Mouse (Mus musculus) CH12.LX (cell line): Measurements from ENCODE around the gene Sgce. TPM values are rescaled to one million over a fixed set of nuclear protein-coding genes. Genes with fewer than 3 reads are reported as not detected.

ENCODE experiments used
- DNase-seq: peaks from one replicate; pipeline ENCODE4 v3.0.0-alpha.2; 2013; ENCODE audit errors: extremely low read depth
- H3K27ac ChIP-seq: 2 replicates; pipeline ENCODE4 v1.5.1; 2012; ENCODE audit warnings: low read depth, mild to moderate bottlenecking, control low read depth, moderate library complexity; ENCODE audit not compliant: insufficient read depth
- H3K27me3 ChIP-seq: replicated peaks from 2 replicates; pipeline ENCODE3; 2012; ENCODE audit warnings: inconsistent platforms
- H3K36me3 ChIP-seq, 2 experiments: replicated peaks in 1 of 2; 2 replicates each; pipeline versions ENCODE3 to v1.6.1; 2012; ENCODE audit warnings: inconsistent platforms in 1 of 2, low read length in 1 of 2, mild to moderate bottlenecking in 1 of 2, mixed read lengths in 1 of 2, moderate library complexity in 1 of 2; ENCODE audit not compliant: control insufficient read depth in 1 of 2, insufficient read depth in 1 of 2
- H3K4me1 ChIP-seq, 2 experiments: 2 replicates each; pipeline ENCODE4 v1.6.1; 2012; ENCODE audit warnings: inconsistent platforms in 1 of 2, moderate library complexity in 1 of 2; ENCODE audit not compliant: insufficient read depth in 2 of 2, control insufficient read depth in 1 of 2
- H3K4me2 ChIP-seq: 2 replicates; pipeline ENCODE4 v1.6.1; 2012; ENCODE audit warnings: low read depth, mild to moderate bottlenecking, control low read depth; ENCODE audit not compliant: poor library complexity, insufficient read depth, severe bottlenecking
- H3K4me3 ChIP-seq, 3 experiments: fragments of 150-350 bp in 1 of 3; sonication (generic) in 1 of 3; replicated peaks in 1 of 3; 2 replicates each; pipeline versions ENCODE3 to v1.5.1; 2011 to 2012; ENCODE audit warnings: low read depth in 2 of 3, low read length in 2 of 3, mild to moderate bottlenecking in 2 of 3, moderate library complexity in 2 of 3, control low read depth in 1 of 3, improper control_type of control experiment in 1 of 3, inconsistent platforms in 1 of 3, mixed read lengths in 1 of 3; ENCODE audit not compliant: poor library complexity in 1 of 3
- H3K79me2 ChIP-seq: replicated peaks from 2 replicates; pipeline ENCODE4 v1.6.1; 2012; ENCODE audit warnings: mild to moderate bottlenecking, moderate library complexity; ENCODE audit not compliant: control insufficient read depth, poor library complexity, insufficient read depth, severe bottlenecking; ENCODE audit errors: extremely low read depth
- H3K9ac ChIP-seq: 2 replicates; pipeline ENCODE4 v1.6.1; 2012; ENCODE audit warnings: low read depth, mild to moderate bottlenecking, control low read depth, moderate library complexity; ENCODE audit not compliant: insufficient read depth
- H3K9me3 ChIP-seq: replicated peaks from 2 replicates; pipeline ENCODE3; 2012; ENCODE audit warnings: low read length, inconsistent platforms, mixed read lengths
- BHLHE40 ChIP-seq: IDR thresholded peaks from 2 replicates; pipeline ENCODE4 v1.6.1; 2011; ENCODE audit warnings: mild to moderate bottlenecking, low read depth, low read length, improper control_type of control experiment
- CHD1 ChIP-seq: IDR thresholded peaks from 2 replicates; pipeline ENCODE4 v1.6.1; 2012; ENCODE audit warnings: low read depth, low read length, improper control_type of control experiment, inconsistent platforms
- CTCF ChIP-seq, 2 experiments: IDR thresholded peaks in 1 of 2; conservative IDR thresholded peaks in 1 of 2; 2 replicates each; pipeline ENCODE4 v1.5.1; 2011 to 2012; ENCODE audit warnings: low read depth in 2 of 2, low read length in 2 of 2, improper control_type of control experiment in 1 of 2, inconsistent platforms in 1 of 2, mild to moderate bottlenecking in 1 of 2, moderate library complexity in 1 of 2
- E2F4 ChIP-seq: IDR thresholded peaks from 2 replicates; pipeline ENCODE4 v1.6.1; 2011; ENCODE audit warnings: low read depth, low read length, improper control_type of control experiment; ENCODE audit not compliant: insufficient replicate concordance
- ELF1 ChIP-seq: IDR thresholded peaks from 2 replicates; pipeline ENCODE4 v1.6.1; 2014; ENCODE audit warnings: low read depth, mild to moderate bottlenecking, inconsistent platforms, low read length, improper control_type of control experiment
- EP300 ChIP-seq: IDR thresholded peaks from 2 replicates; pipeline ENCODE4 v1.6.1; 2011; ENCODE audit warnings: low read length, improper control_type of control experiment
- ETS1 ChIP-seq: conservative IDR thresholded peaks from 2 replicates; pipeline ENCODE4 v1.6.1; 2012; ENCODE audit warnings: low read depth, mild to moderate bottlenecking, inconsistent platforms, low read length, improper control_type of control experiment, moderate library complexity
- GABPA ChIP-seq: IDR thresholded peaks from 2 replicates; pipeline ENCODE4 v1.6.1; 2012; ENCODE audit warnings: low read depth, low read length, improper control_type of control experiment, inconsistent platforms; ENCODE audit not compliant: insufficient replicate concordance
- IRF4 ChIP-seq: IDR thresholded peaks from 2 replicates; pipeline ENCODE4 v1.6.1; 2014; ENCODE audit warnings: low read depth, mild to moderate bottlenecking, inconsistent platforms, low read length, improper control_type of control experiment
- JUND ChIP-seq: conservative IDR thresholded peaks from 2 replicates; pipeline ENCODE4 v1.6.1; 2011; ENCODE audit warnings: low read depth, low read length, improper control_type of control experiment
- KAT2A ChIP-seq: IDR thresholded peaks from 2 replicates; pipeline ENCODE4 v1.6.1; 2012; ENCODE audit warnings: low read length, improper control_type of control experiment, inconsistent platforms; ENCODE audit not compliant: insufficient replicate concordance
- MAFK ChIP-seq: IDR thresholded peaks from 2 replicates; pipeline ENCODE4 v1.6.1; 2011; ENCODE audit warnings: low read length, improper control_type of control experiment; ENCODE audit not compliant: insufficient replicate concordance
- MEF2A ChIP-seq: IDR thresholded peaks from 2 replicates; pipeline ENCODE4 v1.6.1; 2014; ENCODE audit warnings: low read depth, mild to moderate bottlenecking, inconsistent platforms, low read length, improper control_type of control experiment, borderline replicate concordance
- MYC ChIP-seq: IDR thresholded peaks from 2 replicates; pipeline ENCODE4 v1.6.1; 2011; ENCODE audit warnings: low read depth, mild to moderate bottlenecking, improper control_type of control experiment, low read length
- NELFE ChIP-seq: IDR thresholded peaks from 2 replicates; pipeline ENCODE4 v1.6.1; 2011; ENCODE audit warnings: low read depth, low read length, improper control_type of control experiment
- NRF1 ChIP-seq: IDR thresholded peaks from 2 replicates; pipeline ENCODE4 v1.6.1; 2014; ENCODE audit warnings: low read depth, mild to moderate bottlenecking, inconsistent platforms, low read length, improper control_type of control experiment, moderate library complexity
- PAX5 ChIP-seq: IDR thresholded peaks from 2 replicates; pipeline ENCODE4 v1.6.1; 2012; ENCODE audit warnings: low read length, inconsistent platforms, mixed read lengths
- POLR2A ChIP-seq: IDR thresholded peaks from 2 replicates; pipeline ENCODE4 v1.6.1; 2011; ENCODE audit warnings: low read depth, mild to moderate bottlenecking, improper control_type of control experiment, low read length
- POLR2AphosphoS2 ChIP-seq: IDR thresholded peaks from 2 replicates; pipeline ENCODE4 v1.6.1; 2011; ENCODE audit warnings: low read depth, low read length, improper control_type of control experiment
- RAD21 ChIP-seq: IDR thresholded peaks from 2 replicates; pipeline ENCODE4 v1.6.1; 2011; ENCODE audit warnings: low read depth, mild to moderate bottlenecking, low read length, improper control_type of control experiment, moderate library complexity
- RCOR1 ChIP-seq: conservative IDR thresholded peaks from 2 replicates; pipeline ENCODE4 v1.6.1; 2012; ENCODE audit warnings: low read depth, mild to moderate bottlenecking, inconsistent platforms, low read length, improper control_type of control experiment
- SIN3A ChIP-seq: IDR thresholded peaks from 2 replicates; pipeline ENCODE4 v1.6.1; 2012; ENCODE audit warnings: low read length, improper control_type of control experiment, inconsistent platforms
- SMC3 ChIP-seq: IDR thresholded peaks from 2 replicates; pipeline ENCODE4 v1.6.1; 2011; ENCODE audit warnings: low read depth, low read length, improper control_type of control experiment
- TCF12 ChIP-seq: IDR thresholded peaks from 2 replicates; pipeline ENCODE4 v1.6.1; 2014; ENCODE audit warnings: low read depth, mild to moderate bottlenecking, inconsistent platforms, low read length, improper control_type of control experiment
- UBTF ChIP-seq: IDR thresholded peaks from 2 replicates; pipeline ENCODE4 v1.6.1; 2012; ENCODE audit warnings: low read depth, mild to moderate bottlenecking, inconsistent platforms, low read length, improper control_type of control experiment, moderate library complexity
- USF1 ChIP-seq: IDR thresholded peaks from 2 replicates; pipeline ENCODE4 v1.6.1; 2014; ENCODE audit warnings: low read depth, mild to moderate bottlenecking, inconsistent platforms, low read length, improper control_type of control experiment
- ZC3H11A ChIP-seq: IDR thresholded peaks from 2 replicates; pipeline ENCODE4 v1.6.1; 2012; ENCODE audit warnings: low read depth, mild to moderate bottlenecking, inconsistent platforms, low read length, improper control_type of control experiment
- ZNF384 ChIP-seq: IDR thresholded peaks from 2 replicates; pipeline ENCODE4 v1.6.1; 2012; ENCODE audit warnings: low read depth, low read length, improper control_type of control experiment, inconsistent platforms
- dilution Hi-C: fragments of 300-500 bp; cut with MboI; formaldehyde crosslinking; loops from 2 replicates; pipeline ENCODE4 v1.14.3; 2020; ENCODE audit warnings: low sequenced_read_pairs; ENCODE audit not compliant: extremely low pct_unique_long_range_greater_than_20kb, extremely low pct_ligation_motif_present
- in situ Hi-C: fragments of 300-500 bp; cut with MboI; formaldehyde crosslinking; loops from 3 replicates; pipeline ENCODE4 v1.14.3; 2019; ENCODE audit warnings: low sequenced_read_pairs, low pct_ligation_motif_present, low pct_unique_long_range_greater_than_20kb, mixed read lengths
- polyA plus RNA-seq: library from polyadenylated mRNA; unstranded; fragments of >175 nt; gene quantifications from 2 replicates; pipeline ENCODE4 v1.2.1, GENCODE M21; 2012; ENCODE audit warnings: low read depth; ENCODE audit not compliant: insufficient read length
- total RNA-seq, 2 experiments: library from RNA; depleted of rRNA; stranded (reverse); fragments of 300-350 nt in 1 of 2; fragments of >200 nt in 1 of 2; gene quantifications; 2 replicates each; pipeline ENCODE4 v1.2.3; 2012 to 2014

The Sgce gene
- total and polyA plus RNA-seq, 3 experiments, result not detected

DNA sequence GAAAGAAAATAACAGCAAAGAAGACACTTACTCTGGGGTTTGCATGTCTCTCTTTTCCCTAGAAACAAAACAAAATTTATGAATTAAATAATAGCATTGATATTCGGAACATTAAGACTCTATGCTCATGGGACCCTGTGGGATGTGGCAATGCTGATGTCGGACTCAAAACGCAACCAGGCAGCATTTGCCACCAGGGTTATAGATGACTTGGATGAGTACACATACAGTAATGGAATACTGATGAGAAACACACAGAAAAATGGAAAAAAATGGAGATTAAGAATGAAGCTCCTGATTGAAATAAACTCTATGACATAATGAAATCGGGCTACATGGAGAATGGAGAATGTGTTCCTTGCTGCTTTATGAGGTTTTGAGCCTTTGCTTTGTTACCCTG is 56.6 kb downstream of the Sgce start:
- Histone ChIP-seq H3K4me3 (no peak overlapping the region), H3K36me3 (no peaks in the 10 kb centered on the region), H3K79me2 (no peaks in the 10 kb centered on the region), H3K9me3 (no peaks in the 10 kb centered on the region), H3K27me3 (no peaks in the 10 kb centered on the region), H3K27ac (no peak overlapping the region), H3K4me1 (no peaks in the 10 kb centered on the region), H3K9ac (no peak overlapping the region), H3K4me2 (no peak overlapping the region)
- in situ Hi-C loops (no loop called here), dilution Hi-C loops (no loop called here)
- TF ChIP-seq ELF1, result no peak
- no peak for TF ChIP-seq ZC3H11A
- no peak for TF ChIP-seq RAD21
- no peak for TF ChIP-seq NRF1
- TF ChIP-seq POLR2AphosphoS2, result no peak
- TF ChIP-seq BHLHE40, result no peak
- no peak for TF ChIP-seq NELFE
- no peak for TF ChIP-seq POLR2A
- TF ChIP-seq RCOR1, result no peak
- no peak for TF ChIP-seq SIN3A
- TF ChIP-seq TCF12, result no peak
- no peak for TF ChIP-seq SMC3
- TF ChIP-seq MYC, result no peak
- no peak for TF ChIP-seq EP300
- no peak for TF ChIP-seq IRF4
- no peak for TF ChIP-seq MAFK
- TF ChIP-seq MEF2A, result no peak
- no peak for TF ChIP-seq JUND
- TF ChIP-seq USF1, result no peak
- DNase-seq, result no peak

- Histone ChIP-seq H3K27ac (no peak overlapping the region), H3K4me2 (no peak overlapping the region), H3K4me1 (peaks cover 0 to 14% of the 10 kb centered on the region in 2 experiments; a peak in 2 of 4 replicates), H3K79me2 (no peaks in the 10 kb centered on the region), H3K9me3 (no peaks in the 10 kb centered on the region), H3K27me3 (no peaks in the 10 kb centered on the region), H3K36me3 (no peaks in the 10 kb centered on the region), H3K9ac (no peak overlapping the region), H3K4me3 (no peak overlapping the region)
- dilution Hi-C loops, result no loop called here
- TF ChIP-seq ETS1 (no peak), SMC3 (no peak), UBTF (no peak), GABPA (no peak), USF1 (no peak), KAT2A (no peak), ZNF384 (no peak), E2F4 (no peak), NRF1 (no peak), RCOR1 (no peak), CHD1 (no peak), EP300 (no peak), CTCF (conservative IDR thresholded peaks at IDR 0.05 in 1 of 2, IDR thresholded peaks at IDR 0.05 in 1 of 2; ENCODE audit: low read depth in 2 of 2, low read length in 2 of 2) (no peak), SIN3A (no peak), JUND (no peak), PAX5 (no peak)
- in situ Hi-C loops, result no loop called here
- no peak for DNase-seq
These were observed 62.2 kb downstream of the Sgce start for GRCm38 (mm10) chr6:4684706-4685340.
